Mouse (Mus musculus): Measurements from ENCODE around the gene Ap2b1.
"Not testable (repeated sequence)": the region's sequence is repeated elsewhere in the genome, so short reads cannot be mapped to it uniquely, and the experiment has no call there.

Ap2b1 gene

GRCm38 (mm10) chr11:83302124-83302523, 3.3 kb downstream of the Ap2b1 start:
- no peak for DNase-seq

- DNase-seq = peak; percentile 95
These were observed 3.9 kb downstream of the Ap2b1 start, which contains the start of gene Pex12 for GRCm38 (mm10) chr11:83302526-83303251. TSS of gene Pex12 (minus strand) at chr11:83302586.

GRCm38 (mm10) chr11:83303751-83304150, 4.9 kb downstream of the Ap2b1 start:
- DNase-seq = peak; percentile 55

GRCm38 (mm10) chr11:83304485-83304884, 5.7 kb downstream of the Ap2b1 start:
- DNase-seq = no peak

GRCm38 (mm10) chr11:83306700-83307253, 8.0 kb downstream of the Ap2b1 start:
- no peak for DNase-seq

- DNase-seq = peak; percentile 76
These were observed 13.6 kb downstream of the Ap2b1 start for GRCm38 (mm10) chr11:83312471-83312870.

GRCm38 (mm10) chr11:83319048-83319447, 20.2 kb downstream of the Ap2b1 start:
- DNase-seq = no peak

GRCm38 (mm10) chr11:83326692-83327091, 27.9 kb downstream of the Ap2b1 start:
- not testable (repeated sequence) for DNase-seq

- peak; percentile 48 for DNase-seq
These were observed 28.6 kb downstream of the Ap2b1 start for GRCm38 (mm10) chr11:83327427-83327826.

- DNase-seq = peak; percentile 62
These were observed 37.0 kb downstream of the Ap2b1 start for GRCm38 (mm10) chr11:83335826-83336225.

GRCm38 (mm10) chr11:83339705-83340104, 40.9 kb downstream of the Ap2b1 start:
- no peak for DNase-seq

GRCm38 (mm10) chr11:83341716-83342245, 43.0 kb downstream of the Ap2b1 start:
- no peak for DNase-seq

- DNase-seq = no peak
These were observed 56.6 kb downstream of the Ap2b1 start for GRCm38 (mm10) chr11:83355428-83355827.

- peak; percentile 34 for DNase-seq
These were observed 58.6 kb downstream of the Ap2b1 start for GRCm38 (mm10) chr11:83357421-83357820.

- DNase-seq = no peak
These were observed 65.8 kb downstream of the Ap2b1 start for GRCm38 (mm10) chr11:83364656-83365055.

- DNase-seq = peak; percentile 65
These were observed 72.4 kb downstream of the Ap2b1 start for GRCm38 (mm10) chr11:83371267-83371666.

- DNase-seq = no peak
These were observed 81.0 kb downstream of the Ap2b1 start for GRCm38 (mm10) chr11:83379745-83380341.

- DNase-seq = no peak
These were observed 84.2 kb downstream of the Ap2b1 start for GRCm38 (mm10) chr11:83382876-83383531.

GRCm38 (mm10) chr11:83383532-83383887, 84.7 kb downstream of the Ap2b1 start:
- DNase-seq = no peak

GRCm38 (mm10) chr11:83393062-83393461, 94.2 kb downstream of the Ap2b1 start:
- DNase-seq = peak; percentile 63

- DNase-seq = no peak
These were observed 96.1 kb downstream of the Ap2b1 start for GRCm38 (mm10) chr11:83394802-83395439.

- DNase-seq = no peak
These were observed 98.8 kb downstream of the Ap2b1 start for GRCm38 (mm10) chr11:83397626-83398025.

- DNase-seq = no peak
These were observed 99.9 kb downstream of the Ap2b1 start for GRCm38 (mm10) chr11:83398724-83399123.

Measured in right cerebral cortex, adult 18-20 months (tissue).